9 mouse cellular contexts compared by ENCODE assay signal in the genomic region with DNA sequence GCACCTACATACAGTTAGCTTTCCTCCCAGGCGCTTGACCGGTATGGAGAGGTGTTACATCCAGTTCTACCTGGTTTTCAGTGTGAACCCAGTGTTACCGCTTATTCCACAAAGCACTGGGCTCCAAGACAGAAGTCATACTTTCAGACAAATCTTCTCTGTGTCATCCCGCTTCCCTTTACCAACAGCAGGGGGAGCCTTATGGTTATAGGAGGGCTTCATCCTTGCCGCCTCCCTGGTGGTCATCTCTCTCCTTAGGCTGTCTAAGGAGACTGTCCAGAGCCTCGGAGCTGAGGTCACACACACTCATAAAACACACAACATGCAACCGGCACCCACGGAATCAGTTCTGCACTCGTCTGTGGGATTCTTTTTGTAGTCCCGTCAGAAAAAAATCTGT. TPM values are rescaled to one million over a fixed set of nuclear protein-coding genes. Genes with fewer than 3 reads are reported as not detected.
A peak's percentile ranks its signal among the peaks of the same experiment; 100 is the strongest.
DNase-seq lines count a peak whose midpoint lies in the region; ATAC-seq and TF ChIP-seq lines count a peak whose summit lies in the region.
"Had no signal": no experiment of that assay in that cellular context is flagged by ENCODE, and none has a peak within 500 bp of the region (broad histone marks: within the 10 kb centered on the region; RNA-seq: fewer than 3 reads in every experiment).

No protein-coding gene starts in this region.

- H3K36me3 ChIP-seq in forebrain, embryonic 12.5 days (replicated peaks), result peaks cover 78% of the 10 kb centered on the region
- peaks cover 12% of the 10 kb centered on the region for H3K36me3 ChIP-seq in forebrain, embryonic 16.5 days (ENCODE audit: control insufficient read depth, insufficient read depth)

- ATAC-seq in forebrain, embryonic 12.5 days (ENCODE audit: low FRiP score), result peak; percentile 21; the same call in 1 of the 2 replicates
- no peak for ATAC-seq in forebrain, embryonic 16.5 days

- H3K4me1 ChIP-seq in forebrain, embryonic 12.5 days, result no peaks in the 10 kb centered on the region
- no peaks in the 10 kb centered on the region for H3K4me1 ChIP-seq in forebrain, embryonic 16.5 days (replicated peaks; ENCODE audit: control insufficient read depth, insufficient read depth, low read length)
- H3K4me1 ChIP-seq: hindbrain, embryonic 10.5 days had no signal

- no peak for DNase-seq in layer of hippocampus, adult 2 months (ENCODE audit: low spot score in 2 of 2)
- DNase-seq in layer of hippocampus, postnatal 10 days (ENCODE audit: low spot score in 2 of 2), result no peak
- DNase-seq in A20 (ENCODE audit: low read depth, low spot score), result peak; percentile 30
- DNase-seq in embryo, embryonic 10.5 days (ENCODE audit: low spot score), result peak; percentile 62
- DNase-seq in testis, postnatal 10 days (ENCODE audit: low spot score), result no peak
- DNase-seq in cerebellum, adult 11-12 months, result no peak

- peak; percentile 69 for TF ChIP-seq CTCF in layer of hippocampus, adult 2 months (conservative IDR thresholded peaks at IDR 0.05)

- H3K4me2 ChIP-seq in forebrain, embryonic 12.5 days, result no peak overlapping the region
- H3K4me2 ChIP-seq in forebrain, embryonic 16.5 days (ENCODE audit: low read length), result no peak overlapping the region

- WGBS in forebrain, embryonic 12.5 days, result 83% methylated on average over 10 of the region's 10 CpGs
- 82% methylated on average over 10 of the region's 10 CpGs for WGBS in forebrain, embryonic 16.5 days

- no peak overlapping the region for H3K9ac ChIP-seq in forebrain, embryonic 12.5 days
- no peak overlapping the region for H3K9ac ChIP-seq in forebrain, embryonic 16.5 days (replicated peaks; ENCODE audit: low read depth, low read length)

- H3K4me3 ChIP-seq in forebrain, embryonic 12.5 days (replicated peaks), result no peak overlapping the region
- H3K4me3 ChIP-seq in forebrain, embryonic 16.5 days (replicated peaks; ENCODE audit: low read length), result no peak overlapping the region
- no peak overlapping the region for H3K4me3 ChIP-seq in layer of hippocampus, adult 2 months
- H3K4me3 ChIP-seq: hindbrain, embryonic 10.5 days had no signal

- no peaks in the 10 kb centered on the region for H3K27me3 ChIP-seq in forebrain, embryonic 12.5 days
- no peaks in the 10 kb centered on the region for H3K27me3 ChIP-seq in forebrain, embryonic 16.5 days (replicated peaks; ENCODE audit: control insufficient read depth, insufficient read depth, low read length)

- H3K27ac ChIP-seq in forebrain, embryonic 12.5 days, result no peak overlapping the region
- H3K27ac ChIP-seq in forebrain, embryonic 16.5 days (ENCODE audit: low read length), result no peak overlapping the region
- H3K27ac ChIP-seq in layer of hippocampus, adult 2 months, result no peak overlapping the region
- H3K27ac ChIP-seq: hindbrain, embryonic 10.5 days had no signal

- H3K9me3 ChIP-seq in forebrain, embryonic 12.5 days, result no peaks in the 10 kb centered on the region
- no peaks in the 10 kb centered on the region for H3K9me3 ChIP-seq in forebrain, embryonic 16.5 days (ENCODE audit: control insufficient read depth, low read length)
- H3K9me3 ChIP-seq: hindbrain, embryonic 10.5 days had no signal

RNA-seq across cellular contexts. Expression of a gene that starts 37.4 kb away (rescaled TPM):
- 37.6 and 38.0 TPM in 2 replicates for polyA plus RNA-seq in forebrain, embryonic 12.5 days (2016; fragmentation: Nextera tagmentation; extraction: Ambion mirVana)
- polyA plus RNA-seq in forebrain, embryonic 16.5 days (2015; fragmentation: Nextera tagmentation; extraction: Ambion mirVana), result 13.8 and 14.8 TPM in 2 replicates
- under 1 TPM; 0.33 to 0.86 TPM for total RNA-seq in layer of hippocampus, adult 2 months (2021)
- 1 to 10 TPM; 1.7 to 2.1 TPM for total RNA-seq in layer of hippocampus, postnatal 10 days (2021)

Comparison
In these comparisons a context has a peak if more than half of its experiments do, and no peak if none do; other contexts are left out.
1. DNase-seq: peak in A20 (single experiment) and embryo, embryonic 10.5 days (single experiment); none in layer of hippocampus, adult 2 months (0 of 2), layer of hippocampus, postnatal 10 days (0 of 2), testis, postnatal 10 days (single experiment) and cerebellum, adult 11-12 months (single experiment).